Mouse (Mus musculus): ENCODE results near the gene Slc5a1.

Gene Slc5a1

DNA sequence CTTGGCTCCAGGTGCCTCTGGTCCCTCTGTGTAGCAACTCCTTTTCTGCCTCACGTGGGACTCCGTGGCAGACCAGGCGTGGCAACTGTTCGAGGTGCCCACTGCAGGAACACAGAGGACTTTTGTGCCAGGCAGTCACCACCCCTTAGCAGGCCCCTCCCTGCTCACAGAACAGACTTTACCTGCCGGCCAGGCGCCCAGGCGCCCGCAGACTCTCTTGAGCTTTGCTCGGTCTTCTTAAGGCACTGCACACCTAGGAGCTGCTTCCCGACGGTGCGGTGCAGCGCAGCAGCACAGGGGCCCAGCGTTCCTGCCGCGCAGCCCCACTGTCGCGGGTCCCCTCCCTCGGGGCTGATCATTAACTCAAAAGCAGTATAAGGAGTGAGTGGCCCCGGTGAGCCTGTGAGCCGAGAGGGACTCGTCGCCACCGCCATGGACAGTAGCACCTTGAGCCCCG, at the start of gene Slc5a1:
TSS of gene Slc5a1 (plus strand) at position 195 of the 457 bp plus-strand sequence.
- no peak for DNase-seq (ENCODE audit: low spot score)

DNA sequence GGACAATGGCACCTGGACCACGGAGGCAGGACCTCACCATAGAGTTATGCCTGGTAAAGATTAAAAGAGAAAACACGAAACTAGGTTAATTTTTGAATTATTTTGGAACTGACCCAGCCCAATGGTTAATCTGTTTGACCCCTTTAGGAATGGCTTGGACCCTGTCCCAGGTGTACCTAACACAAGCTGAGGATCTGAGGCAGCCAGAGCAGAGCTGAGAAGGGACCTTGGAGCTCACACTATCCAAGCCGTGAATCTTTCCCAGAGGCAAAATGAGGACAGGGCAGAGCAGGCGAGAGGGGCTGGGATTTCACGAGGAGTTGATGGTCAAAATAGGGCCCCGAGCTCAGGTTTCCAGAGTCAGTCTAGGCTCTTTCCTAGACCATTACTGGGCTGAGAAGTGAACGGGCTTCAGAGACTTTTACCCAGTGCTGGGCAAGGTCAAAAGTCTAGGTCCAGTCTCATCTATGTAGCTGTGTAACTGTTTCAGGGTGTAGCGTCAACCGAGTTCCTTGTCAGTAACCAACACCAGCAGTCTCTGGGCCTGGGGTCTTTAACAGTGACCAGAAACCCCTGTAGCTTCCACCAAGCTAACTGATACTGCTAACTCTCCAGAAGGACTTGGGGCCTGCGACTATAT, 47.8 kb upstream of the Slc5a1 start:
- DNase-seq (ENCODE audit: low spot score): no peak

DNA sequence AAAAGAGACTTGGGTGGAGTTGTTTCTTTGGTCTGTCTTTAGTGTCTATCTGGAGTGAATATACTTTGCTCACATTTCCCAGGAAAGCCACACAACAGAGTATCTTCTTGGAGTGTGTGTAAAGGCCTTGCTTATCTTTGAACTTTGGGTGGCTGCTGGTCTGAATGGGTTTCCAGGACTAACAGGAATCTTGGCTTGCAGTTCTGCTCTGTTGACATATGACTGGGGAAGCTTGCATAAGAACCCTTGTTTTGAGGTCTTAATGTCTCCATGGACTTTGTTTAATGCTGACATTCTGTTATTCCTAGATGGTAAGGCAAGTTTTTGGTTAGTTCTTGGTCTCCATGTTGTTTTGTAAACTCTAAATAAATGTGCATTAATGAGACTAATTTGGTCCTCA, 33.9 kb upstream of the Slc5a1 start:
- DNase-seq (ENCODE audit: low spot score): no peak

DNA sequence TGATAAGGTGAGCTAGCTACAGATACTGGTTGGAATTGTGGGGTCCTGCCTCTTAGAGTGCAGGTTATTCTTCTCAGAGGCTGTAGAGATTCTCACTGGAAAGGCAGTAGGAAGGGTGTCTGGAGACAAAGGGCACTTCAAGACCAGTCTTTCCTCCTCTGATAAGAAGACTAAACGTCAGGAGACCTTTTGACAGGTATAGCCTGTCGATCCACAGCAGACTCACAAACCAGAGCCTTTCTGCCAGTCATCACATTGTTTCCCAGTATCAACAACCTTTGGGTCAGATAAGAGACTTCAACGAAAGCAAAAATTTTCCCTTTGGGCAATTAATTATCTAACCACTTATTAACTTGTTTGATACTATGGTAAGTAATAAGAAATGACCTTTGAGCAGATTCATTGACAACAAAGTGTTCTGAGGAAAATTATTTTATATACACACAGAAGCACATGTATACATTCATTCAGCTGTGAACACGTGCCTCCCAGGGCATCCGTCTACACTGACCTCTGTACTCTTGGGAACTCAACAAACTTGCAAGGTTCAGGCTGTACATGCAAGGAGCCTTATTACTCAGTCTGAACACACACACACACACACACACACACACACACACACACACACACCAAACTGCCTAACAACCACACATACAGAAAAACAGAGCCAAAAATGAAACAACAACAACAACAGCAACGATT, 27.4 kb upstream of the Slc5a1 start:
- no peak for DNase-seq (ENCODE audit: low spot score)

DNA sequence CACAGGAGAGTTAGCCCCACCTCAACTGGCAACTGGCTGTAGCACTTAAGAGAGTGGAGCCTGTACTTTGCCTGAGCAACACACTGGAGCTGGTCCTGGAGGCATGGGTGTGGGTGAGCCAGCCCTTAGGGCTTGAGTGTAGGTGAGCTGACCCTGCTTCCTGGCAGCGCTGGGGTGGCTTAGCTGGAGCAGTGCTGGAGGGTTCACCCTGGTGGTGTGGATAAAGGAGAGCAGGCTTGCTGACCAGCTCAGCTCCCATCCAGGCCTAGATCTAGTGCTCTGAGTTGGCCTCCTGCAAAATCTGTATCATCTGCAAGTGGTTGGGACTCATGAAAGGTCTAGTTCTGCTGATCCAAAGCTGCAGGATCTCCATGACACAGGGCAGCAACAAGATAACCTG, 21.1 kb upstream of the Slc5a1 start:
- no peak for DNase-seq (ENCODE audit: low spot score)

DNA sequence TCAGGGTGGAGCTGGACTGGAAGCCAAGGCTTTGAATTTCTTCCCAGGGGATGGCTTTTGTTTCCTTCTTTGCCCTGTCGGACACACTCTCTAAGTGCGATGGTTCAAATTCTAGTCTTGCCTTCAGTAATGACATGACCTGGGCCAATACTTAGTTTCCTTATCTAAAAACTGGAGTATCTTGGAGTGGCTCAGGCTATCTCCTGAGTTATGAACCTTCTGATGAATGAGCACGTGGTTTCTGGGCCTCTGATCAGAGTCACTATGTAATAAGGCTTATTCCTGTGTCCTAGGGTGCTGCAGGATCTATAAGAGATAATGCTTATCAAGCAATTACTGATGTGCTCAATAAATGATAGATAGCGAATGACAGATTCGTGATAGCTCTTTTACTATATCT, 19.4 kb upstream of the Slc5a1 start:
- DNase-seq (ENCODE audit: low spot score): no peak

DNA sequence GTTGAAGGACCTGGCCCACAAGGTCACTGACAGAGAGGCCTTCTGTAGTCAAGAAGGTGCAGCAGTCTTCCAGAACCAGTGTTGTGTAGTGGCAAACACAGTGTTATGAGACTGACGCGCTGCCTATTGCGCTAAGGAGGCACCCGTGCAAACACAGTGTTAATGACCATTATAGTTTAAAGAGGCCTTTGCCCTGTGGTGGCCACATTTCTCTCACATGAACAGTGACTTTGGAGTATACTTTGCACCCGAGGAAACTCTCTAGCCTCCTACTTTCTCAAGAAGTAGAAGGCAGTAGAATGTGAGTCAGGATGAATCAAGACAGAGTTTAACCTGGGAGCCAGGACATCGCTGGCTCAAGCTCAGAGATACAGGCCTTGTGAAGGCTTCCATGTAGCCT, 12.7 kb upstream of the Slc5a1 start:
- DNase-seq (ENCODE audit: low spot score): no peak

DNA sequence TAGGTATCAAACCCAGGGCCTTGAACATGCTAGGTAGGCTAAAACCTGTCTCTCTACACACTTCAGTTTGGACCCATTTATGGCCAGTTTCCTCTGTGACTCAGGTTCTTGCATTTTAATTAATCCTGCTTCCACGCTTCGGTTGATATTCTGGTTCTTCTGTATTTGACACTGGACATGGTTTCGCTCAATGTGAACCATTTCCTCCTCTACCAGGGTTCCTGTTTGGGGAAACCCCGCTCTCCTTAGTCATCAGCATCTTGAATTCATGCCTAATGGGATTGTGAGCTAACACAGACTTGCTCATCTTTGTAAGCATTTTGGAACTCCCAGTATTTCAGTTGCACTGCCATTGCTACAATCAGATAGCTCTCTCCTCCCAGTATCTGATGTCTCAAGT, 8.7 kb upstream of the Slc5a1 start:
- no peak for DNase-seq (ENCODE audit: low spot score)

DNA sequence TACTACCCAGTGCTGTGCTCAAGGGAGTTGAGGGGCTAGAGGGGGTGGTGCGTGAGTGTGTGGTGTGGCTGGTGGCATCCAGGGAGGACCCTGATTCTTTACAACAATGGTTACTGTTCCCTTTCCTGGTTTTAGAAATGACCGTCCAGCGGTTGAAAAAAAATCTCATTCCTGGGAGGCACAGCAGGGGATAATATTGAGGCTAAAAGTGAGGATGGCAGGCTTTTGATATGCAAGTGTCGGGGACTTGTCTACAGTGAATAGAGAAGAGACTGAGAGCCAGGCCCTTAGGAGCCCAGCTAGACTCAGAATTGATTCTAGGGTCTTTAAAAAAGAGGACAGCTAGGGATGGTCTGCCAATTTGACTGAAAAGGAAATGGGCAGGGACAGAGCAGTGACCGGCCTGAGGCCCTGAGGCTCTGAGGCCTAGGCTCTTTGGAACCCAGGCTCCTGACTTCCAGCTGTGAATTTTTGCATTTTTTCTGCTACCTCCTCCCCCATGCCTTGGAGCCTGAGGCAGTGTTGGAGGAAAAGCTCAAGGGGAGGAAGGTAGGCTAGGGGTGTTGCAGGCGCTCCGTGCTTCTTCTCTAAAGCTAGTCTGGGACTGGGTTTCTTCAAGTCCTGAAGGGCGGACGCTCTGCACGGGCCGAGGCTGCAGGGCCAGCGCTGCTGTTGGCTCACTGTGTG, 1.5 kb upstream of the Slc5a1 start:
- DNase-seq (ENCODE audit: low spot score): no peak

DNA sequence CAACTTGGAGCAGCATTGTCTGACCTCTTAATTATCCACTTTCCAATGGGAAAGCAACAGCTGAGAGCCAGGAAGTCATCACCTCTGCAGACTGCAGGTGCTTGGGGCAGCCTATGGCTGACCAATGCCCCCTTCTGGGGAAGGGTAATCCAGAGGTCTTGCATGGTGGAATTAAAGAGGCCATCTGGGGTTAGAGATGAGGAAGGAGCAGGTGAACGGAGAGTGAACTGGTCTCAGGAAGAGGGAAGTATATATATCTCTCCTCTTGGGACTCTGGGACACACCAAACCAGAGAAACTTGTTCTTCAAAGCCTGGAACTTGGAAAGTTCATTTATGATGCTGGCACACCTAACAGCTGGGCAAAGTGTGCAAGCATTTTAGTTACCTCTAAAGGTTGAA, 857 bp downstream of the Slc5a1 start:
- DNase-seq (ENCODE audit: low spot score): no peak

DNA sequence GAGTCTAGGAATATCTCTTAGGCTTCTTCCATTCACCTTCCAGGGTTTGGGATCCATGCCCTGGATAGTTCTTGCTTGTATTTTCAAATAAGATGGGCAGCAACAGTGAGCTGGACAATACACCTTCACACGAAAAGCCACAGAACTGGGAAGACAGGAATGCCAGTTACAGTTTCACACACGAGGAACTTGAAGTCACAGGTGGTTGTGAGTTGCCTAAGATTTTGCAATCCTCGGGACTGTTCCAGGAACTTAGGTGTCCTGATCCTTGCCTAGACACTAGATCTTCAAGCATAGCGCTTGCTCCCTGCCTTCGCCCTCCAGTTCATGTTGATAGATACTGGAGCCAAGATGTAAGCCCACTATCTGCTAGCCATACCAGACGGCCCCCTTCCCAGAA, 1.6 kb downstream of the Slc5a1 start:
- DNase-seq (ENCODE audit: low spot score): no peak

DNA sequence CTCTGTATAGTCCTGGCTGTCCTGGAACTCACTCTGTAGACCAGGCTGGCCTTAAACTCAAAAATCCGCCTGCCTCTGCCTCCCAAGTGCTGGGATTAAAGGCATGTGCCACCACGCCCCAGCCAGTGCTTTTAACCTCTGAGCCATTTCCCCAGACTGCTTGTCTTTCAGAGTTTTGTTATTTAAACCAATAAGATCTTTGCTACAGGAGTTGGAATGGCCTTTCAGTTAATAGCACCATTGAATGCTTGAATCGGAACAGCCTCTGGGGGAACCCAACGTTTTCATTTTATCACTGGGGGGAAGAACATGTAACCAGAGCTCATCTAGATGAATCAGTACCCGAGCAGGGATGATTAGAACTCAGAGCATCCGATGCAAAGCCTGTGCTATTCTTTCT, 3.0 kb downstream of the Slc5a1 start:
- DNase-seq (ENCODE audit: low spot score): no peak

DNA sequence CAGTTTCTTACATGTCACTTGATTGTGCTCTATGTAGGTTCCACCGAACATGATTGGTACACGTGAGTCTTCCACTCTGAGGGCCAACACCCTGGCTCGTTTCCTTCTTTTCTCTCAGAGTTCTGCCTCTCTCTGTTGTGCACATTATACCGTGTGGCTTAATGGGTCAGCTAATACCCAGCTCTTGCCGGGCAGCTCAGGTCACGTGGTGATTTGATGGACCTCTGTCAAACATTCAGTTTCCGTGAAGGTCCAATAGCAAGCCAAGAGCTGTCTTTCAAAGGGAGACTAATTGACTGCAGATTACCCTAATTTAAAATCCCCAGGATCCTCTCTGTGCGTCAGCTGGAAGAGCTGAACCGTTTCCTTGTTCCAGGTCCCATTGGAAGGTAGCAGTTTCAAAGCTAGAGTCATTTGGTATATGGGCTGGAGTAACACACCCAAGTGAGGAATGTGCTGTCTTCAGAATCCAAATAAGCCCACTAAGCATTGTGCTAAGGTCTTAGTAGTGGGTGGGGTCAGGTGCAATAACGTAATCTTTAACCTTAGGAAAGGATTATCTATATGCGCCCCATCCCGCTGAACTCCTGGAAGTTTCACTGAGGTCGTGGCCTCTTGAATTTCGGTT, 3.9 kb downstream of the Slc5a1 start:
- DNase-seq (ENCODE audit: low spot score): no peak

DNA sequence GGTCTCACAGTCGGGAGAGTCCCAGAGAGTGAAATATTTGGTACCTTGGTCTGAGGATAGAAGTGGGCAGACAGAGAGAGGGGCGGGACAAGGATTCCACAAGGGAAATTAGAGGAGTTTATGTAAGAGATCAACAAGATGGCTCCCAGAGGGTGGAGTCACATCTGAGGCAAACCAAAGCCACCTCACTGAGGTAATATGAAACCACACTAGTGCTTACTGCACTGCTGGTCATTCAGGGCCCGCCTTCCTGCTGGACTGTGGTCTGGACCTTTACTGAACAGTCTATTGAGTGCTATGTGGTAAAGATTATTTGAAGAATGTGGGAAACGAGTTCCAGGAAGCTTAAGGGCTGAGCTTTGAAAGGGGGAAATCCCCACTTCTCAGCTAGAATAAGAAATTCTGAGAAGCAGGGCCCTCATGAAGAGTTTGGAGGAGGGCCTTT, 17.9 kb downstream of the Slc5a1 start:
- DNase-seq (ENCODE audit: low spot score): no peak

DNA sequence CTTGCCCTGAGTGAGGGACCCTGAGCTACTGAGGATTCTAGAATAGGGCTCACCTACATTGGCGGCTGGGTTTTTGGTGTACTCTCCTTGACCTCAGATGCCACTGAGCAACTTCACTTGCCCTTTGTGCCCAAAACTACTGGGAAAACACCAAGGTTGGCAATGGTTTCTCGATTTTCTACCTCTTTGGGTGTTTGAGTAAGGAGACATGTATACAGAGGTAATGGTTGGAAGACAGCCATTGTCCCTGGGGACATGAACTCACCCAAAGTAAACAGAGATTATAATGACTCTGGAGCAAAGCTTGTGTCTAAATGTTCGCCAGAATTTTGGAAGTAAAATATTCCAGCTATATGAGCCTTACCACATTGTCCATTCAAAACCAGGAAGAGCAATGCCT, 19.6 kb downstream of the Slc5a1 start:
- DNase-seq (ENCODE audit: low spot score): no peak

DNA sequence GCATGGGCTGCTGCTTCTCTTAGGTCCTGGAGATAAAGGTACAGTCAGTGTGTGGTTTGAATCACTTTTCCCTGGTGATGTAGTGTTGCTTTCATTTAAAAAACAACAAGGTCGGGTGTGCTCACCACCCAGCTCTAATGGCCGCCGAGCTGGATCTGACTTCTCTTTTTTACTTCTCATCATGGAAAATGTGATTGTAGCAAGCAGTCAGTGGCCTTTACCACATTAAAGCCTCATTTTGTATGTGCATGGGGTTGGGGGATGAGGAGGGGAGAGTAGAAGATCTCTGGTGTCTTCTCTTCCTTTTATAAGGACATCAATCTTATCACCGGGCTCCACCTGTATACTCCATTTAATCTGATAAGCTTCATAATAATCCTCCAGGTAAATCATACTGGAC, 21.3 kb downstream of the Slc5a1 start:
- no peak for DNase-seq (ENCODE audit: low spot score)

DNA sequence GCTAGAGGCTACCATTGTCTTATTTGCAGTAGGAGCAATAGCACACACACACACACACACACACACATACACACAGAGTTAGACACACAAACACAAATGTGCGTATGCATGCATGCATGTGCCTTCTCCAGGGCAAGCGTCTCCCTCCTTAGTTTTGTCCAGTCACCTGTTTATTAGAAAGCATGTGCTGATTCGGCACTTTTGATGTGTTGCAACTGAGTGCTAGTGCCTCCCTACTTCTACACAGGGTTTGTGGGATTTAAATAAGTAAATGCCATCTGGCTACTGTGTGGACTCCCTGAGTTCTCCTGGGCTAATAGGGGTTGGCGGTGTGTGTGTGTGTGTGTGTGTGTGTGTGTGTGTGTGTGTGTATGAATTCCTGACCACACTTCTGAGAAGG, 30.1 kb downstream of the Slc5a1 start:
- DNase-seq (ENCODE audit: low spot score): no peak

DNA sequence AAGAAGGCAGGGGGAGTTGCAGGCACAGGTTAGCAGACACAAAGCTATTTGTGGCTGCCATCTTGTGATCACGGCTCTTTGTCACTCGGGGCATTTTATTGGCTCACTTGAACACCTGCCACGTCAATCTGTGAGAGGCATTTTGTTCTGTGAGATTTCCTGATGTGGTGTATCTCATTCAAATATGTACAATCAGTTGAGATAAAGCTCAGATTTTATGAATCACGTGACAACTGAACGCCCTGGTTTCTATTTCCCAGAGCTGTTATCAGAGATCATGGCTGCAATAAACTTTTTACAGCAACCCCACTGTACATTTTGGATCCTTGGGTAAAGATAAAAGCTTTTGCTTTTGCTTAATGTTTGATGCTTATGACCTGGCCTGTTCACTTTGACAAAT, 31.6 kb downstream of the Slc5a1 start:
- DNase-seq (ENCODE audit: low spot score): no peak

DNA sequence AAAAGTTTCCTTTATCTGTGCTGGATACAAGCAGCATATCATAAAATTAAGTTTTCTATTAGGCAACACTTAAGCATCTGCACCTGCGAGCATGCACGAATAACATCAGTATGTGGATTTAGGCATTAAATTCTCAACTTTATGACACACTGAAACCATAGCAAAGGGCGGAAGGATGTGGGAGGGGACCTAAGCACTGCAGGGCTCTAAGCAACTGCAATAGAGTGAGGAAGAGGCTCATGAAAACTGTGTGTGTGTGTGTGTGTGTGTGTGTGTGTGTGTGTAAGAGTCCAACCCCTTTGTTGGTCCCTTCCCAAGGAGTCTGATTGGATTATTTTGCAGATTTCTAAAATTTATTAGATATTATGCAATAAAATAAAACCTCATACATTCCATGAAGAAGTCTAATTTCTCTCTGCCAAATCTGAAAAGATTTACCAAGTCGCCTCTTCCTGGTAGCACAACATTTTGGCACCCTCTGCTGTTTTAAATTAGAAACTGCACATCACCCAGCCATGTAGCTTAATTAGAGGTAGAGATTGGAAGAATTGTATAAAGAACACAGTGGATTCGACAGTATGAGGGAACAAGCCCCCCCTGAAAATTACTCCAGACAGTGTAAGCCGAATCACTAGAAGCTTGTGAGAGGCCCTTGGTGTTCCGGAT, 38.9 kb downstream of the Slc5a1 start:
- DNase-seq (ENCODE audit: low spot score): peak; percentile 68

DNA sequence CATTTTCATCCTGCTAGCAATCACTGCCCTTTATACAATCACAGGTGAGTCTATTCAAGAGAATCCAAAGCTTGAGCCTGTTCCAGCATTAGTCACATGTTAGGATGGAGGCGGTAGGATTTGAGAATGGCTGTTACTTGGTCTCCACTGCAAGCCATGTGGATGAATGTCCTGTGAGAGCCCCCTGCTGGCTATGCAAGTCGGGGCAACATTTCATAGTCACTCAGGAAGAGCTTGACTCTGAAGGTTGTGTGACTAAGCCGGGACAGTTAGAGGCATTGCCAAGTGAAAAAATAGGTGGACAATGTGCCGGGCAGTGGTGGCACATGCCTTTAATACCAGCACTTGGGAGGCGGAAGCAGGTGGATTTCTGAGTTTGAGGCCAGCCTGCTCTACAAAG, 40.0 kb downstream of the Slc5a1 start:
- no peak for DNase-seq (ENCODE audit: low spot score)

DNA sequence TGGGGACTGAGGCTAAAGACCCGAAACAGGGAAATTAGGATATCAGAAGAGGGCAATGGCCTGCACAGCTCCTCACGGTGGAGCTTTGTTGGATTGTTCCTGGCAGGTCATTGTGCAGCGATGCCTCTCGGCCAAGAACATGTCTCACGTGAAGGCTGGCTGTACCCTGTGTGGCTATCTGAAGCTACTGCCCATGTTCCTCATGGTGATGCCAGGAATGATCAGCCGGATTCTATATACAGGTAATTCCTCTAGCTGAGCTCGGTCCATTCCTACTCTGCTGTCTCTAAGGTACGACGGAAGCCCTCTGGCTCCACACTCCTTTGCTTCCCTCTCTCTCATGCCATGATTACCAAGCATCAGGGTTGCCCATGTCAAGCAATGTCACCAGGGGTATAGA, 42.8 kb downstream of the Slc5a1 start:
- DNase-seq (ENCODE audit: low spot score): no peak

DNA sequence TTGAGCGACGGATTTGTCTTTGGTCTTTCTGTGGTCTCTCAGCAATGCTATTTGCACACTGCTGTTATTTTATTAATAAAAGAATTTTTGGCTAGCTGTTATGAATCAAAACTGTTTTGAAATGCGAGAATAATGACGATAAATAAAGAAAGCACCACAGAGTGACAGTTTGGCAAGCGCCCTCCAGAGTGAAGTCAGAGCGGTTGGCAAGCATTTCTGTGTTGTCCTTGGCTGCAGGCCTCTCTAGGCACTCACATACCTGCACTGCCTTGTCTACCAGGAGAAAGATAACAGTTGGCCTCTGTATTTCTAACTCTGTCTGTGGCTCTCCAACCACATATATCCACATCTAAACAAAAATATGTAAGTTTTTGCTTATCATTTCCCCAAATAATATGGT, 43.7 kb downstream of the Slc5a1 start:
- DNase-seq (ENCODE audit: low spot score): no peak
